Mouse (Mus musculus) ovary, adult 18-20 months (tissue): ENCODE results near the gene Ptov1.

Source experiments
- DNase-seq: peaks from one replicate; pipeline ENCODE4 v3.0.0; 2022; ENCODE audit warnings: low spot score, mixed read lengths

The Ptov1 gene

GRCm38 (mm10) chr7:44859896-44860295 lies 9.7 kb downstream of the Ptov1 start:
- DNase-seq: no peak

GRCm38 (mm10) chr7:44857905-44858304 lies 11.7 kb downstream of the Ptov1 start:
- DNase-seq: no peak

- DNase-seq: peak; percentile 67
Observed at GRCm38 (mm10) chr7:44857042-44857552, 12.5 kb downstream of the Ptov1 start, which contains the start of gene Pnkp. Gene Pnkp, plus strand, starts transcription at chr7:44857139.

GRCm38 (mm10) chr7:44856265-44856916 lies 13.2 kb downstream of the Ptov1 start:
- no peak for DNase-seq

- DNase-seq: no peak
Observed at GRCm38 (mm10) chr7:44855036-44855435, 14.6 kb downstream of the Ptov1 start.

GRCm38 (mm10) chr7:44854356-44855031 lies 15.1 kb downstream of the Ptov1 start:
- DNase-seq: peak; percentile 94

GRCm38 (mm10) chr7:44853596-44854355 lies 15.8 kb downstream of the Ptov1 start:
- DNase-seq: no peak

- DNase-seq: no peak
Observed at GRCm38 (mm10) chr7:44853065-44853464, 16.5 kb downstream of the Ptov1 start.

- no peak for DNase-seq
Observed at GRCm38 (mm10) chr7:44852259-44853027, 17.1 kb downstream of the Ptov1 start.

- DNase-seq: no peak
Observed at GRCm38 (mm10) chr7:44851625-44852234, 17.9 kb downstream of the Ptov1 start.

- DNase-seq: no peak
Observed at GRCm38 (mm10) chr7:44850789-44851624, 18.6 kb downstream of the Ptov1 start.

GRCm38 (mm10) chr7:44850146-44850545 lies 19.4 kb downstream of the Ptov1 start:
- DNase-seq: peak; percentile 71

GRCm38 (mm10) chr7:44849416-44850111 lies 20.0 kb downstream of the Ptov1 start:
- peak; percentile 88 for DNase-seq

GRCm38 (mm10) chr7:44848561-44849415 lies 20.8 kb downstream of the Ptov1 start, which contains the start of the genes Akt1s1 and Tbc1d17:
Gene Akt1s1, plus strand, starts transcription at chr7:44848991.
Gene Tbc1d17, minus strand, starts transcription at chr7:44849079.
- DNase-seq: peak; percentile 99

- no peak for DNase-seq
Observed at GRCm38 (mm10) chr7:44847772-44848171, 21.8 kb downstream of the Ptov1 start.

- DNase-seq: no peak
Observed at GRCm38 (mm10) chr7:44846804-44847203, 22.8 kb downstream of the Ptov1 start.

GRCm38 (mm10) chr7:44845006-44845405 lies 24.6 kb downstream of the Ptov1 start:
- no peak for DNase-seq

GRCm38 (mm10) chr7:44841825-44842463 lies 27.6 kb downstream of the Ptov1 start:
- no peak for DNase-seq
